Mouse (Mus musculus): ENCODE measurements at regions not wholly inside any gene's neighbourhood (a gene's known extent, or its start where the extent isn't known, plus 50 kb on each side); places are given as distances from the start of the nearest gene placed in this dataset.

DNA sequence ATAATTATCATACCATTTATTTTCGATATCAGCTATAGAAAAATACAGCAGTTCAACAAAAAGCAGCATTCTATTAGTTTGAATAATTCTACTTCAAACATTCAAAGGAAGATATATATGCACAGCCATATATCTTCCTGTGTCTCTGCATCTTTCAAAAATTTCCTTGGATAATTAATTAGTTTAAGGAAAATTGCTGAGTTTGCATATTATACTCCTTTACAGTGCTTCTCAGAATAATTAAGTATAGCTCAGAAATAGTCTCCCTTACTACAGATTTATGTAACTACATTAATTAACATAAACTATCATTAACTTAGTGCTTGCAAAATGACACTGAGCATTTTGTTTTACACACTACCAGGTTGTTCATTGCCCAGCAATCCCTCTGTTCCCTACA lies 546.0 kb upstream of the Zfp804a start:
- 88% methylated on average over 1 of the region's 1 CpGs for WGBS
- no peaks in the 10 kb centered on the region for H3K27me3 ChIP-seq (ENCODE audit: insufficient read depth, low read length)
- no peak for TF ChIP-seq CTCF (IDR thresholded peaks at IDR 0.05; ENCODE audit: low read depth)
- H3K9me3 ChIP-seq (replicated peaks; ENCODE audit: low read length), result no peaks in the 10 kb centered on the region
- no peak overlapping the region for H3K4me2 ChIP-seq (ENCODE audit: low read length)
- DNase-seq (ENCODE audit: low spot score) (no peak), ATAC-seq (replicated peaks; ENCODE audit: low FRiP score, low read depth) (no peak)
- H3K9ac ChIP-seq (ENCODE audit: low read depth, low read length), result no peak overlapping the region
- no peak overlapping the region for H3K27ac ChIP-seq
- H3K36me3 ChIP-seq (ENCODE audit: insufficient read depth, low read length), result no peaks in the 10 kb centered on the region
- no peaks in the 10 kb centered on the region for H3K4me1 ChIP-seq (replicated peaks; ENCODE audit: insufficient read depth, low read length)
- H3K4me3 ChIP-seq (replicated peaks; ENCODE audit: low read depth, low read length), result no peak overlapping the region

GRCm38 (mm10) chr2:81513030-81513579 lies 539.9 kb upstream of the Zfp804a start:
- 82% methylated on average over 4 of the region's 4 CpGs for WGBS
- no peaks in the 10 kb centered on the region for H3K36me3 ChIP-seq (ENCODE audit: insufficient read depth, low read length)
- H3K27me3 ChIP-seq (ENCODE audit: insufficient read depth, low read length), result no peaks in the 10 kb centered on the region
- TF ChIP-seq CTCF (IDR thresholded peaks at IDR 0.05; ENCODE audit: low read depth), result no peak
- H3K4me2 ChIP-seq (ENCODE audit: low read length), result no peak overlapping the region
- no peak overlapping the region for H3K9ac ChIP-seq (ENCODE audit: low read depth, low read length)
- H3K27ac ChIP-seq, result no peak overlapping the region
- no peak overlapping the region for H3K4me3 ChIP-seq (replicated peaks; ENCODE audit: low read depth, low read length)
- H3K4me1 ChIP-seq (replicated peaks; ENCODE audit: insufficient read depth, low read length), result no peaks in the 10 kb centered on the region
- DNase-seq (ENCODE audit: low spot score) (no peak), ATAC-seq (replicated peaks; ENCODE audit: low FRiP score, low read depth) (no peak)
- no peaks in the 10 kb centered on the region for H3K9me3 ChIP-seq (replicated peaks; ENCODE audit: low read length)

DNA sequence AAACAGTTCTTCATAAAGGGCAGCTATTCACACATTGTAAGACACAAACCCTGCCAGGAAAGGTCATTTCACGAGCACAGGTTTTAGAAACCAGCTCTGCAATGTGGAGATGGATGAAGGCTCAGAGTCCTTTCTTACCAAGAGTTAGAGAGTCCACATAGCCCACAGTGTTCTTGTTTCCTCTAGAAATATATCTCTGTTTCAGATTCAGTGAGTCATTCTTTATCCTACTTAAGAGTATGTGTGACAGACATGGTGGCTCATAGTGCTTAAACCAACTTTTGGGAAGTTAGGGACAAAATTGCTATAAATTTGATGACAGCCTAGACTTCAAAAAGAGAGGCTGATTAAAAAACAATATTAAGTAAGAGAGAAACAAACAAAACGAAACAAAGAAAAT lies 514.9 kb upstream of the Zfp804a start:
- Histone ChIP-seq H3K4me3 (replicated peaks; ENCODE audit: low read depth, low read length) (no peak overlapping the region), H3K9ac (ENCODE audit: low read depth, low read length) (no peak overlapping the region), H3K36me3 (ENCODE audit: insufficient read depth, low read length) (no peaks in the 10 kb centered on the region), H3K27me3 (ENCODE audit: insufficient read depth, low read length) (no peaks in the 10 kb centered on the region), H3K4me1 (replicated peaks; ENCODE audit: insufficient read depth, low read length) (no peaks in the 10 kb centered on the region), H3K4me2 (ENCODE audit: low read length) (no peak overlapping the region), H3K9me3 (replicated peaks; ENCODE audit: low read length) (no peaks in the 10 kb centered on the region), H3K27ac (no peak overlapping the region)
- no peak for ATAC-seq (replicated peaks; ENCODE audit: low FRiP score, low read depth)
- no peak for TF ChIP-seq CTCF (IDR thresholded peaks at IDR 0.05; ENCODE audit: low read depth)
- DNase-seq (ENCODE audit: low spot score), result no peak
- 76% methylated on average over 2 of the region's 2 CpGs for WGBS

DNA sequence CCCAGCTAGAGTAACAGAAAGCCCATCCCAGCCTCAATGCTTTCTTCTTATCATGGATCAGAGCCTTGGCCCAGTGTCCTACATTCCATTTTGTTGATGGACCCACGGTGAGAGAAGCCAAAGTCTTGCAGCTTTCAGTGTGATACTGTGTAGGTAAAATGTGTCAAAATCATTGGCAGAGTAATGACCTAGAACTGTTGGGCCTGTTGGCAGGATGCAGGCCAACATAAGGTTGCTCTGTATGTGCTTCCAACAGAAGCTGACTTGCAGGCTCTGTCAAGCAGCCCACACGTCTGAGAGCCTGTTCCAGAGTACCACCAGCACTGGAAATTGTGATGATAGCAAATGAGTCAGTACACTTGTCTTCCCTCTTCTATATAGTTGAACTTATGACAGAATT lies 503.9 kb upstream of the Zfp804a start:
- no peaks in the 10 kb centered on the region for H3K9me3 ChIP-seq (replicated peaks; ENCODE audit: low read length)
- H3K27ac ChIP-seq, result no peak overlapping the region
- H3K4me1 ChIP-seq (replicated peaks; ENCODE audit: insufficient read depth, low read length), result no peaks in the 10 kb centered on the region
- no peaks in the 10 kb centered on the region for H3K27me3 ChIP-seq (ENCODE audit: insufficient read depth, low read length)
- DNase-seq (ENCODE audit: low spot score) (no peak), ATAC-seq (replicated peaks; ENCODE audit: low FRiP score, low read depth) (no peak)
- H3K4me2 ChIP-seq (ENCODE audit: low read length), result no peak overlapping the region
- no peak for TF ChIP-seq CTCF (IDR thresholded peaks at IDR 0.05; ENCODE audit: low read depth)
- H3K4me3 ChIP-seq (replicated peaks; ENCODE audit: low read depth, low read length), result no peak overlapping the region
- no peaks in the 10 kb centered on the region for H3K36me3 ChIP-seq (ENCODE audit: insufficient read depth, low read length)
- WGBS, result 70% methylated on average over 2 of the region's 2 CpGs
- no peak overlapping the region for H3K9ac ChIP-seq (ENCODE audit: low read depth, low read length)

GRCm38 (mm10) chr2:81582111-81582510 lies 470.9 kb upstream of the Zfp804a start:
- no peak for DNase-seq (ENCODE audit: low spot score)
- Histone ChIP-seq H3K9ac (ENCODE audit: low read depth, low read length) (no peak overlapping the region), H3K4me3 (replicated peaks; ENCODE audit: low read depth, low read length) (no peak overlapping the region), H3K36me3 (ENCODE audit: insufficient read depth, low read length) (no peaks in the 10 kb centered on the region), H3K4me1 (replicated peaks; ENCODE audit: insufficient read depth, low read length) (no peaks in the 10 kb centered on the region), H3K4me2 (ENCODE audit: low read length) (no peak overlapping the region), H3K27ac (no peak overlapping the region), H3K27me3 (ENCODE audit: insufficient read depth, low read length) (no peaks in the 10 kb centered on the region), H3K9me3 (replicated peaks; ENCODE audit: low read length) (no peaks in the 10 kb centered on the region)
- WGBS, result 68% methylated on average over 3 of the region's 3 CpGs
- no peak for TF ChIP-seq CTCF (IDR thresholded peaks at IDR 0.05; ENCODE audit: low read depth)
- no peak for ATAC-seq (replicated peaks; ENCODE audit: low FRiP score, low read depth)

Data from kidney, postnatal 0 days (tissue).